Mouse (Mus musculus) stomach, embryonic 14.5 days (tissue): ENCODE measurements around the gene Cxcr5. TPM values are rescaled to one million over a fixed set of nuclear protein-coding genes. Genes with fewer than 3 reads are reported as not detected.
A peak's percentile ranks its signal among the peaks of the same experiment; 100 is the strongest.

Experiments
- ATAC-seq: fragments of 200-750 bp; cut with Nextera tagmentation; 2 replicates; pipeline ENCODE4 v1.8.0; 2017; ENCODE audit warnings: low read depth, moderate TSS enrichment; ENCODE audit not compliant: insufficient number of reproducible peaks, insufficient read depth, low FRiP score
- H3K27ac ChIP-seq: fragments of 300-500 bp; sonication (generic); 2 replicates; pipeline ENCODE4 v1.5.1; 2014; ENCODE audit warnings: mild to moderate bottlenecking, low read length, moderate library complexity, mixed read lengths
- H3K27me3 ChIP-seq: fragments of 300-500 bp; sonication (generic); 2 replicates; pipeline ENCODE4 v1.6.1; 2014; ENCODE audit warnings: low read length, control low read depth, mixed read lengths; ENCODE audit not compliant: control insufficient read depth, insufficient read depth
- H3K36me3 ChIP-seq: fragments of 300-500 bp; sonication (generic); 2 replicates; pipeline ENCODE4 v1.6.1; 2014; ENCODE audit warnings: mild to moderate bottlenecking, control low read depth, low read length, moderate library complexity, mixed read lengths; ENCODE audit not compliant: control insufficient read depth, insufficient read depth
- H3K4me1 ChIP-seq: fragments of 300-500 bp; sonication (generic); 2 replicates; pipeline ENCODE4 v1.6.1; 2014; ENCODE audit warnings: low read length, control low read depth, mixed read lengths; ENCODE audit not compliant: control insufficient read depth, insufficient read depth
- H3K4me2 ChIP-seq: fragments of 300-500 bp; sonication (generic); replicated peaks from 2 replicates; pipeline ENCODE4 v1.6.1; 2014; ENCODE audit warnings: low read depth, low read length, control low read depth
- H3K4me3 ChIP-seq: fragments of 300-500 bp; sonication (generic); 2 replicates; pipeline ENCODE4 v1.5.1; 2014; ENCODE audit warnings: low read depth, low read length, control low read depth
- H3K9ac ChIP-seq: fragments of 300-500 bp; sonication (generic); replicated peaks from 2 replicates; pipeline ENCODE4 v1.6.1; 2014; ENCODE audit warnings: low read depth, mild to moderate bottlenecking, control low read depth, low read length, moderate library complexity, mixed read lengths
- H3K9me3 ChIP-seq: fragments of 300-500 bp; sonication (generic); 2 replicates; pipeline ENCODE4 v1.6.1; 2016; ENCODE audit warnings: low read depth, low read length, control low read depth; ENCODE audit not compliant: control insufficient read depth
- WGBS: fragments of 180-500 bp; shearing (Covaris S2); extraction: QIAGEN DNeasy Blood & Tissue Kit; methylation state at CpG from one replicate; pipeline ENCODE4 v1.1.7; 2014; 5-methylcytosine and 5-hydroxymethylcytosine counted together
- polyA plus RNA-seq: library from polyadenylated mRNA; unstranded; fragments of >200 nt; fragmentation: Nextera tagmentation; extraction: Ambion mirVana; gene quantifications from 2 replicates; pipeline ENCODE4 v1.2.1, GENCODE M21; 2014

Gene Cxcr5
- polyA plus RNA-seq, 1 experiment from 2014 or later, result 0.27 TPM

GRCm38 (mm10) chr9:44602766-44603165 lies 41.1 kb upstream of the Cxcr5 start:
- Histone ChIP-seq H3K4me3 (peak overlapping the region; percentile 99), H3K36me3 (peaks cover 6% of the 10 kb centered on the region), H3K9me3 (no peaks in the 10 kb centered on the region), H3K4me2 (peak overlapping the region; percentile 76), H3K27me3 (no peaks in the 10 kb centered on the region), H3K4me1 (peaks cover 15% of the 10 kb centered on the region), H3K9ac (no peak overlapping the region), H3K27ac (no peak overlapping the region)
- no peak for ATAC-seq
- WGBS, result 70% methylated on average over 6 of the region's 6 CpGs

- no peak overlapping the region for H3K4me2 ChIP-seq
- no peaks in the 10 kb centered on the region for H3K36me3 ChIP-seq
- WGBS, result 85% methylated on average over 6 of the region's 6 CpGs
- H3K9ac ChIP-seq, result no peak overlapping the region
- H3K9me3 ChIP-seq, result no peaks in the 10 kb centered on the region
- no peak for ATAC-seq
- H3K27ac ChIP-seq, result no peak overlapping the region
- H3K4me3 ChIP-seq, result no peak overlapping the region
- peaks cover 7% of the 10 kb centered on the region for H3K4me1 ChIP-seq
- no peaks in the 10 kb centered on the region for H3K27me3 ChIP-seq
These were observed 39.1 kb upstream of the Cxcr5 start for GRCm38 (mm10) chr9:44600801-44601200.

GRCm38 (mm10) chr9:44599616-44600015 lies 37.9 kb upstream of the Cxcr5 start:
- Histone ChIP-seq H3K4me2 (peak overlapping the region; percentile 39), H3K4me1 (peaks cover 7% of the 10 kb centered on the region), H3K36me3 (no peaks in the 10 kb centered on the region), H3K27me3 (no peaks in the 10 kb centered on the region), H3K9ac (no peak overlapping the region), H3K4me3 (no peak overlapping the region), H3K27ac (no peak overlapping the region; the same call in 1 of the 2 replicates), H3K9me3 (no peaks in the 10 kb centered on the region)
- WGBS, result 23% methylated on average over 5 of the region's 6 CpGs
- ATAC-seq, result no peak

GRCm38 (mm10) chr9:44598899-44599495 lies 37.3 kb upstream of the Cxcr5 start:
- peak; percentile 54 for ATAC-seq
- H3K4me3 ChIP-seq, result peak overlapping the region; percentile 13; the same call in 1 of the 2 replicates
- H3K27ac ChIP-seq, result peak overlapping the region; percentile 10; the same call in 1 of the 2 replicates

GRCm38 (mm10) chr9:44597742-44598141 lies 36.1 kb upstream of the Cxcr5 start:
- H3K4me1 ChIP-seq, result peaks cover 7% of the 10 kb centered on the region
- no peak overlapping the region for H3K27ac ChIP-seq
- no peak overlapping the region for H3K4me3 ChIP-seq
- no peak for ATAC-seq
- H3K9me3 ChIP-seq, result no peaks in the 10 kb centered on the region
- WGBS, result 75% methylated on average over 2 of the region's 2 CpGs
- H3K4me2 ChIP-seq, result no peak overlapping the region
- H3K9ac ChIP-seq, result no peak overlapping the region
- H3K27me3 ChIP-seq, result no peaks in the 10 kb centered on the region
- H3K36me3 ChIP-seq, result no peaks in the 10 kb centered on the region

More at GRCm38 (mm10) chr9:44598899-44599495, 37.3 kb upstream of the Cxcr5 start:
- WGBS, result 8% methylated on average over 18 of the region's 18 CpGs
- 0 out of 2 replicates have a peak overlapping the region, but pooled peaks have one; percentile 1 for H3K9ac ChIP-seq
- H3K9me3 ChIP-seq, result no peaks in the 10 kb centered on the region
- peaks cover 7% of the 10 kb centered on the region for H3K4me1 ChIP-seq
- H3K27me3 ChIP-seq, result no peaks in the 10 kb centered on the region
- peak overlapping the region; percentile 39 for H3K4me2 ChIP-seq
- H3K36me3 ChIP-seq, result no peaks in the 10 kb centered on the region

GRCm38 (mm10) chr9:44595537-44595930 lies 33.9 kb upstream of the Cxcr5 start:
- H3K27me3 ChIP-seq, result no peaks in the 10 kb centered on the region
- H3K4me2 ChIP-seq, result no peak overlapping the region
- H3K36me3 ChIP-seq, result no peaks in the 10 kb centered on the region
- no peak overlapping the region for H3K9ac ChIP-seq
- peaks cover 7% of the 10 kb centered on the region for H3K4me1 ChIP-seq
- no peak overlapping the region for H3K4me3 ChIP-seq
- no peaks in the 10 kb centered on the region for H3K9me3 ChIP-seq
- ATAC-seq, result no peak
- H3K27ac ChIP-seq, result no peak overlapping the region
- 81% methylated on average over 1 of the region's 1 CpGs for WGBS

GRCm38 (mm10) chr9:44594901-44595536 lies 33.3 kb upstream of the Cxcr5 start:
- H3K27ac ChIP-seq, result no peak overlapping the region
- no peaks in the 10 kb centered on the region for H3K9me3 ChIP-seq
- ATAC-seq, result no peak
- no peak overlapping the region for H3K9ac ChIP-seq
- no peaks in the 10 kb centered on the region for H3K36me3 ChIP-seq
- H3K4me1 ChIP-seq, result peaks cover 7% of the 10 kb centered on the region
- H3K4me2 ChIP-seq, result no peak overlapping the region
- WGBS, result 74% methylated on average over 9 of the region's 9 CpGs
- no peak overlapping the region for H3K4me3 ChIP-seq
- H3K27me3 ChIP-seq, result no peaks in the 10 kb centered on the region

GRCm38 (mm10) chr9:44593886-44594285 lies 32.2 kb upstream of the Cxcr5 start:
- Histone ChIP-seq H3K36me3 (no peaks in the 10 kb centered on the region), H3K4me2 (no peak overlapping the region), H3K27ac (no peak overlapping the region), H3K9me3 (no peaks in the 10 kb centered on the region), H3K4me1 (peaks cover 1% of the 10 kb centered on the region; the same call in 1 of the 2 replicates), H3K9ac (no peak overlapping the region), H3K27me3 (no peaks in the 10 kb centered on the region), H3K4me3 (no peak overlapping the region)
- 74% methylated on average over 4 of the region's 4 CpGs for WGBS
- no peak for ATAC-seq
